Mouse (Mus musculus) olfactory bulb, adult 2 months (tissue): ENCODE results near the gene Dppa1. TPM values are rescaled to one million over a fixed set of nuclear protein-coding genes. Genes with fewer than 3 reads are reported as not detected.

Experiments used
- H3K27ac ChIP-seq: fragments of 200-500 bp; 2 replicates; pipeline ENCODE4 v1.5.1; 2012; ENCODE audit warnings: low read depth, low read length; ENCODE audit not compliant: insufficient read depth
- H3K4me1 ChIP-seq: fragments of 200-500 bp; 2 replicates; pipeline ENCODE4 v1.6.1; 2012; ENCODE audit warnings: low read length; ENCODE audit not compliant: control insufficient read depth, insufficient read depth
- H3K4me3 ChIP-seq: fragments of 200-500 bp; 2 replicates; pipeline ENCODE4 v1.5.1; 2012; ENCODE audit warnings: mild to moderate bottlenecking, low read depth, low read length, moderate library complexity; ENCODE audit not compliant: insufficient read depth
- CTCF ChIP-seq: fragments of 200-500 bp; IDR thresholded peaks from 2 replicates; pipeline ENCODE4 v1.5.1; 2012; ENCODE audit warnings: low read depth, mild to moderate bottlenecking, low read length, moderate library complexity; ENCODE audit not compliant: insufficient read depth
- POLR2A ChIP-seq: fragments of 200-500 bp; IDR thresholded peaks from 2 replicates; pipeline ENCODE4 v1.6.1; 2012; ENCODE audit warnings: mild to moderate bottlenecking, low read depth, low read length, moderate library complexity; ENCODE audit not compliant: insufficient read depth
- WGBS: fragments of 180-500 bp; shearing (Covaris S2); methylation state at CpG from one replicate; pipeline ENCODE4 v1.1.7; 2018; 5-methylcytosine and 5-hydroxymethylcytosine counted together
- polyA plus RNA-seq: library from polyadenylated mRNA; stranded (reverse); fragments of >200 nt; gene quantifications from 2 replicates; pipeline ENCODE4 v1.2.4, GENCODE M21; 2012; ENCODE audit warnings: low replicate concordance; ENCODE audit not compliant: missing spikeins, insufficient read depth, insufficient read length

Dppa1 gene
- polyA plus RNA-seq, 1 experiment = not detected

DNA sequence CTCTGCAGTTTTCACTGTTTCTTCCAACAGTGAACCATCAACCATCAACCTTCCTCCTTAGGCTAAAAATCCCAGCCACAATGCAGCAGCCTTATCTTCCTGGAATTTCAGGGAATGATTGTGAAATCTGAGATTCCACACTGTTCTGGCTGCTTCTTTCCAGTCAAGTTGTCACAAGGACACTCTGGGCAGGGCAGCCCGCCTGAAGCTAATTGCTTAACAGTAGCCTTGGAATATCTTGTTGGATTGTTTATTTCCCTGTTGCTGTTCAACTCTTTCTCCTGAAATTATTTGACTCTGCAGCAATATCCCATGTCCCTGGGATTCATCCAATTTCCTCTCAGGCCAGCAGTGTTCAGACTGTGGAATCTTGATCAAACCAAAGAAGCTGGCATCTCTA lies 64.4 kb downstream of the Dppa1 start:
- Histone ChIP-seq H3K4me1 (no peaks in the 10 kb centered on the region), H3K27ac (no peak overlapping the region), H3K4me3 (no peak overlapping the region)
- no peak for TF ChIP-seq POLR2A
- TF ChIP-seq CTCF = no peak
- 68% methylated on average over 1 of the region's 1 CpGs for WGBS

DNA sequence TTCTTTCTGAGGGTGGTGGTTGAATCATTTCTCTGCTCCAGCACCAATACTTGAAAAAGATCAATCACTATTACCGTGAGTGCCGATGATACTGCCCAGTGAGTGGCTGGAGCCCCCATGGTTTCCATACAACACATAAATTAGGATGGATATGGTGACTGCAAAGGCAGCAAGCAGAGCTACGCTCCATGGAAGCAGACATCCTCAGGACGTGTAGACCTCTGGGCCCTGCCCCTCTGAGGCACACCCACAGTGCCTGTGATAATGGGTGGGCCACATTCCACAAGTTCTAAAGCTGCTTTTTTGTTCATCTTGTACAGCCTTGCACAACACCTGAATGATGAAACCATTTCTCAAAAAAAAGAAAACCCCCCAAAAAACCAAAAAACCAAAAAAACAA lies 68.0 kb downstream of the Dppa1 start:
- H3K27ac ChIP-seq = no peak overlapping the region
- no peak overlapping the region for H3K4me3 ChIP-seq
- no peak for TF ChIP-seq CTCF
- TF ChIP-seq POLR2A = no peak
- H3K4me1 ChIP-seq = no peaks in the 10 kb centered on the region
- 92% methylated on average over 4 of the region's 4 CpGs for WGBS

Other genes starting within 250 kb of the Dppa1 start
- gene Itk, start 239.7 kb downstream of the Dppa1 start, polyA plus RNA-seq = 94.9 and 202 TPM in 2 replicates
- gene Fam71b, start 232.7 kb downstream of the Dppa1 start, polyA plus RNA-seq = not detected in 2 replicates
- gene Med7, start 192.3 kb downstream of the Dppa1 start, polyA plus RNA-seq = not detected in 2 replicates
- gene Havcr2, start 174.3 kb downstream of the Dppa1 start, polyA plus RNA-seq = not detected in 2 replicates
- gene Gm12169, start 105.0 kb downstream of the Dppa1 start, polyA plus RNA-seq = not detected in 2 replicates
- gene BC053393, start 57.7 kb downstream of the Dppa1 start, polyA plus RNA-seq = not detected in 2 replicates
- gene Timd2, start 77.8 kb upstream of the Dppa1 start, polyA plus RNA-seq = not detected in 2 replicates
- gene Havcr1, start 105.8 kb upstream of the Dppa1 start, polyA plus RNA-seq = not detected in 2 replicates
- gene Timd4, start 181.5 kb upstream of the Dppa1 start, polyA plus RNA-seq = not detected in 2 replicates